Mouse (Mus musculus) lung, postnatal 0 days (tissue): ENCODE measurements around the gene Angptl4. TPM values are rescaled to one million over a fixed set of nuclear protein-coding genes. Genes with fewer than 3 reads are reported as not detected.

ENCODE experiments used
- ATAC-seq: fragments of 200-750 bp; cut with Nextera tagmentation; 2 replicates; pipeline ENCODE4 v1.8.0; 2017; ENCODE audit warnings: moderate library complexity
- DNase-seq: peaks from one replicate; pipeline ENCODE4 v3.0.0-alpha.2; 2016; ENCODE audit warnings: low spot score
- H3K27ac ChIP-seq: fragments of 300-500 bp; sonication (generic); 2 replicates; pipeline ENCODE4 v1.5.1; 2014; ENCODE audit warnings: antibody characterized with exemption, mild to moderate bottlenecking, low read length, mixed read lengths
- H3K27me3 ChIP-seq: fragments of 300-500 bp; sonication (generic); replicated peaks from 2 replicates; pipeline ENCODE4 v1.6.1; 2014; ENCODE audit warnings: low read length, mixed read lengths; ENCODE audit not compliant: insufficient read depth
- H3K36me3 ChIP-seq: fragments of 300-500 bp; sonication (generic); 2 replicates; pipeline ENCODE4 v1.6.1; 2014; ENCODE audit warnings: low read length, mixed read lengths; ENCODE audit not compliant: insufficient read depth
- H3K4me1 ChIP-seq: fragments of 300-500 bp; sonication (generic); 2 replicates; pipeline ENCODE4 v1.6.1; 2014; ENCODE audit warnings: antibody characterized with exemption, low read depth, low read length, mixed read lengths; ENCODE audit not compliant: insufficient read depth
- H3K4me2 ChIP-seq: fragments of 300-500 bp; sonication (generic); replicated peaks from 2 replicates; pipeline ENCODE4 v1.6.1; 2014; ENCODE audit warnings: low read depth, mild to moderate bottlenecking, low read length, moderate library complexity, mixed read lengths
- H3K4me3 ChIP-seq: fragments of 300-500 bp; sonication (generic); 2 replicates; pipeline ENCODE4 v1.5.1; 2014; ENCODE audit warnings: low read depth, low read length
- H3K9ac ChIP-seq: fragments of 300-500 bp; sonication (generic); replicated peaks from 2 replicates; pipeline ENCODE4 v1.6.1; 2014; ENCODE audit warnings: low read depth, mild to moderate bottlenecking
- H3K9me3 ChIP-seq: fragments of 300-500 bp; sonication (generic); 2 replicates; pipeline ENCODE4 v1.6.1; 2016; ENCODE audit warnings: low read length, mixed read lengths
- CTCF ChIP-seq: IDR thresholded peaks from 2 replicates; pipeline ENCODE4 v1.5.1; 2016; ENCODE audit warnings: antibody characterized with exemption, mild to moderate bottlenecking
- EP300 ChIP-seq: IDR thresholded peaks from 2 replicates; pipeline ENCODE4 v1.6.1; 2016; ENCODE audit warnings: antibody characterized with exemption, mild to moderate bottlenecking, control low read depth
- WGBS: fragments of 180-500 bp; shearing (Covaris S2); extraction: QIAGEN DNeasy Blood & Tissue Kit; methylation state at CpG from one replicate; pipeline ENCODE4 v1.1.7; 2014; 5-methylcytosine and 5-hydroxymethylcytosine counted together
- polyA plus RNA-seq: library from polyadenylated mRNA; unstranded; fragments of >200 nt; fragmentation: Nextera tagmentation; extraction: Ambion mirVana; gene quantifications from 2 replicates; pipeline ENCODE4 v1.2.1, GENCODE M21; 2015

Angptl4 gene
- polyA plus RNA-seq, 1 experiment from 2014 or later = 125 TPM

- peaks cover 29% of the 10 kb centered on the region; the same call in 1 of the 2 replicates for H3K4me1 ChIP-seq
- WGBS = 30% methylated on average over 5 of the region's 5 CpGs
- peak overlapping the region; percentile 76 for H3K4me2 ChIP-seq
- H3K9me3 ChIP-seq = no peaks in the 10 kb centered on the region
- peak overlapping the region; percentile 51; the same call in 1 of the 2 replicates for H3K9ac ChIP-seq
- no peak for TF ChIP-seq EP300
- TF ChIP-seq CTCF = no peak
- H3K4me3 ChIP-seq = peak overlapping the region; percentile 45
- peak overlapping the region; percentile 94 for H3K27ac ChIP-seq
- peak; percentile 56 for DNase-seq
- no peak for ATAC-seq
- no peaks in the 10 kb centered on the region for H3K27me3 ChIP-seq
- peaks cover 11% of the 10 kb centered on the region; the same call in 1 of the 2 replicates for H3K36me3 ChIP-seq
These were observed 35.0 kb upstream of the Angptl4 start for GRCm38 (mm10) chr17:33816612-33817011.

GRCm38 (mm10) chr17:33815399-33815798 is 33.8 kb upstream of the Angptl4 start:
- no peak overlapping the region for H3K4me2 ChIP-seq
- no peak overlapping the region for H3K4me3 ChIP-seq
- peaks cover 8% of the 10 kb centered on the region; the same call in 1 of the 2 replicates for H3K36me3 ChIP-seq
- DNase-seq = peak; percentile 4
- no peak overlapping the region for H3K9ac ChIP-seq
- H3K27me3 ChIP-seq = no peaks in the 10 kb centered on the region
- TF ChIP-seq EP300 = no peak
- no peak for TF ChIP-seq CTCF
- no peaks in the 10 kb centered on the region for H3K9me3 ChIP-seq
- no peak for ATAC-seq
- H3K27ac ChIP-seq = 0 out of 2 replicates have a peak overlapping the region, but pooled peaks have one; percentile 94
- 82% methylated on average over 6 of the region's 6 CpGs for WGBS
- peaks cover 35% of the 10 kb centered on the region; the same call in 1 of the 2 replicates for H3K4me1 ChIP-seq

GRCm38 (mm10) chr17:33812990-33813389 is 31.4 kb upstream of the Angptl4 start:
- WGBS = 31% methylated on average over 4 of the region's 4 CpGs
- DNase-seq (peak; percentile 93), ATAC-seq (peak; percentile 52)
- Histone ChIP-seq H3K27ac (peak overlapping the region; percentile 92), H3K4me1 (peaks cover 32% of the 10 kb centered on the region; the same call in 1 of the 2 replicates), H3K9me3 (no peaks in the 10 kb centered on the region), H3K27me3 (no peaks in the 10 kb centered on the region), H3K4me2 (peak overlapping the region; percentile 81), H3K4me3 (peak overlapping the region; percentile 21), H3K9ac (no peak overlapping the region; the same call in 1 of the 2 replicates), H3K36me3 (no peaks in the 10 kb centered on the region; the same call in 1 of the 2 replicates)
- peak; percentile 94 for TF ChIP-seq EP300
- no peak for TF ChIP-seq CTCF

- peak overlapping the region; percentile 92 for H3K27ac ChIP-seq
- H3K27me3 ChIP-seq = no peaks in the 10 kb centered on the region
- H3K4me3 ChIP-seq = peak overlapping the region; percentile 21
- ATAC-seq (0 out of 2 replicates have a peak, but pooled peaks have one; percentile 0), DNase-seq (peak; percentile 76)
- peaks cover 28% of the 10 kb centered on the region; the same call in 1 of the 2 replicates for H3K4me1 ChIP-seq
- peak overlapping the region; percentile 81 for H3K4me2 ChIP-seq
- WGBS = 2% methylated on average over 3 of the region's 3 CpGs
- no peak overlapping the region; the same call in 1 of the 2 replicates for H3K9ac ChIP-seq
- TF ChIP-seq CTCF = no peak
- H3K9me3 ChIP-seq = no peaks in the 10 kb centered on the region
- H3K36me3 ChIP-seq = no peaks in the 10 kb centered on the region
These were observed 30.8 kb upstream of the Angptl4 start for GRCm38 (mm10) chr17:33812475-33812874.

GRCm38 (mm10) chr17:33811142-33811516 is 29.5 kb upstream of the Angptl4 start:
- ATAC-seq = no peak
- 10% methylated on average over 7 of the region's 7 CpGs for WGBS

GRCm38 (mm10) chr17:33810334-33811141 is 28.9 kb upstream of the Angptl4 start, which contains the start of gene Kank3:
Gene Kank3 (plus strand): TSS chr17:33810519.
- 0% methylated on average over 36 of the region's 36 CpGs for WGBS
- peak; percentile 94 for ATAC-seq
- H3K27ac ChIP-seq = peak within 1 kb of the TSS; percentile 92
- peak within 1 kb of the TSS; percentile 75 for H3K9ac ChIP-seq
- H3K4me3 ChIP-seq = peak within 1 kb of the TSS; percentile 76
- H3K27me3 ChIP-seq = no peaks in the 10 kb centered on the region
- peak within 1 kb of the TSS; percentile 81 for H3K4me2 ChIP-seq
- no peaks in the 10 kb centered on the region for H3K36me3 ChIP-seq
- peaks cover 23% of the 10 kb centered on the region; the same call in 1 of the 2 replicates for H3K4me1 ChIP-seq
- H3K9me3 ChIP-seq = no peaks in the 10 kb centered on the region
- DNase-seq = peak; percentile 95
- TF ChIP-seq EP300 (peak; percentile 86), CTCF (peak; percentile 13; the same call in 1 of the 2 replicates)

More at GRCm38 (mm10) chr17:33811142-33811516, 29.5 kb upstream of the Angptl4 start:
- peak overlapping the region; percentile 76 for H3K4me3 ChIP-seq
- H3K36me3 ChIP-seq = no peaks in the 10 kb centered on the region
- H3K27ac ChIP-seq = peak overlapping the region; percentile 92
- TF ChIP-seq EP300 (no peak), CTCF (no peak)
- DNase-seq = no peak
- H3K9ac ChIP-seq = peak overlapping the region; percentile 75
- no peaks in the 10 kb centered on the region for H3K27me3 ChIP-seq
- H3K9me3 ChIP-seq = no peaks in the 10 kb centered on the region
- peaks cover 26% of the 10 kb centered on the region; the same call in 1 of the 2 replicates for H3K4me1 ChIP-seq
- peak overlapping the region; percentile 81 for H3K4me2 ChIP-seq
